Mouse (Mus musculus): ENCODE data around the gene Coq5.
A peak's percentile ranks its signal among the peaks of the same experiment; 100 is the strongest.

Gene Coq5

DNA sequence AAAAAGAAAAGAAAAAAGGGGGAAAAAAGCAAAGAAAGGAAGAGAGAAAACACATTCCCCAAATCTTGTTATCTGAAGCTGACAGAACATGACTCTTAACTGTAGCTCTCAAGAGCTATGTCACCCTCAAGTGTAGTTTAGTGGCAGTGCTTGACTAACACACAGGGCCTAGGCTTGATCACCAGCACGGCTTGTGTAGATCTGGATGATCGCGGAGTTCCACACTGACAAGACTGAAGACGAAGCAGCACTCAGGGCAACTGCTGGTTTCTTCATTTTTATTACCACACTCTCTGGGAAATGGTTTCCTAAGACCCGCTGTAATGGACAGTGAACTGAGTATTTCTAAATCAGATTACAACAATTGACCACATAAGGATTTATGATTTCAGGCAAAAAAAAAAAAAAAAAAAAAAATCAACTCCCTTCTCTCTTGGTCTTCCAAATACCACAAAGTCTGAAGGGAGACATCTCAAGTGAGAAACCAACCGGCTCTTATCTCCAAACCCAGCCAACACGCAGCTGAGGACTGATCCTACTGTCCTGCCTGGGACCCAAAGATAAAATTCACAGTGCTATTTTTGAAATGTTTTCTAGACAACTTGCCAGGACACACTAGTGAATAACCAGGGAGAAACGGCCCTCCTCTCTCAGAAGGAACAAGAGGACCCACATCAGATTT is 12.5 kb upstream of the Coq5 start:
- DNase-seq (ENCODE audit: low read depth, low spot score), result no peak

DNA sequence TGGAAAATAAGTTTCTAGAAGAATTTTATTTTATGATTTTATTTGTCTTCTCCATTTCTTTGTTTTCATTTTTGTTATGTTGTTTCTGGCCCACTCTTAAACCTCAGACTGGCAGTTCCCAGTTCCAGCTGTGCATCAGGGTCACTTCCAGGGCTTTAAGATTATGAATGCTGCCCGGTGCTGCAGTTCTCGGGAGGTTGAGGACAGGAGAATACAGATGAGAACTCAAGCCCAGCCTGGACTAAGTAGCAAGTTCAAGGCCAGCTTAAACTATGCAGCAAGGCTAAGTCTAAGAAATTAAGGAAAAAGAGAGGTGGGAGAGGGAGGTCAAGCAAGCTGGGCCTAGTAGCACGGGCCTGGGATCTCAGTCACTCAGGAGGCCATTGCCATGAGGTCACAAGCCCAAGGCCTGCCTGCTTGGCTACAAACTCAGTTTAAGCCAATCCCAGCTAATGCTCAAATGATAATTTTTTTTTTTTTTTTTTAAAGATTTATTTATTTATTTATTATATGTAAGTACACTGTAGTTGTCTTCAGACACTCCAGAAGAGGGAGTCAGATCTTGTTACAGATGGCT is 11.9 kb upstream of the Coq5 start:
- no peak for DNase-seq (ENCODE audit: low read depth, low spot score)

DNA sequence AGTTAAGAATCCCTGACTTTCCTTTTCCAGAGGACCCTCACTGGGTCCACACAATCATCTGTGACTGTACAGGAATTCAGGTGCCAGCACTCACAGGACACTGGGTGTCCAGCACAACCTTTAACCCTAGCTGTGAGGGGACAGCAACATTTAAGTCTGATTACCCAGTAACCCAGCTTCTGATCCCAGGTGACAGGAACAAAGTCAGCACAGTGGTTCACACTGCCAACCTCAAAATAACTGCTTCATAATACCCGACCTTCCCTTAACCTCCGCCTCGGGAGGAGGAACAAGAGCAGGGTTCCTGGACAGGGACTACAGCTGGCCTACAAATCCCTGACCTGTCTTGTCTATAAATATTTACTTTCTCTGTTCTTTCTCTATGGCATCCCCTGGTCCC is 11.2 kb upstream of the Coq5 start:
- no peak for DNase-seq (ENCODE audit: low read depth, low spot score)

DNA sequence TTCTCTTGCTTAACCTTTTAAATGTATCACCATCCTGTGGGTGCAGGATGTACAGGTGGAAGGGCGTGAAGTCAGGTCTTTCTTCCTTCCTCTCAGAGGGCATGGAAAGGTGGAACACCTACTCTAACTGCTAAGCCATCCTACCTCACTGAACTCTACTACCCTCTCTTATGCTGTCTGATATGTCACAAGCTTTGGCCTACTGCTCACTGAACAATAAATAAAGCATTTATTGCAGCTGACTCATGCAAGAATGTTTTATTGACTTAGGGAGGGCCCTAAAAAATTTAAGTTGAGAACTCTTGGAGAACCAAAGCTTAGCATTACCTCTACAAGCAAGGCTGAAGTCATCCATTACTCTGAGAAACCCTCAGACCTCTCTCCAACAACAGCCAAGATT is 9.5 kb upstream of the Coq5 start:
- DNase-seq (ENCODE audit: low read depth, low spot score), result no peak

- DNase-seq (ENCODE audit: low read depth, low spot score), result peak; percentile 51
These were observed 7.3 kb upstream of the Coq5 start for GRCm38 (mm10) chr5:115271931-115272811.

GRCm38 (mm10) chr5:115272812-115273548 is 6.5 kb upstream of the Coq5 start, which contains the start of gene Rnf10:
Rnf10 (minus strand) TSS chr5:115272898.
- peak; percentile 94 for DNase-seq (ENCODE audit: low read depth, low spot score)

DNA sequence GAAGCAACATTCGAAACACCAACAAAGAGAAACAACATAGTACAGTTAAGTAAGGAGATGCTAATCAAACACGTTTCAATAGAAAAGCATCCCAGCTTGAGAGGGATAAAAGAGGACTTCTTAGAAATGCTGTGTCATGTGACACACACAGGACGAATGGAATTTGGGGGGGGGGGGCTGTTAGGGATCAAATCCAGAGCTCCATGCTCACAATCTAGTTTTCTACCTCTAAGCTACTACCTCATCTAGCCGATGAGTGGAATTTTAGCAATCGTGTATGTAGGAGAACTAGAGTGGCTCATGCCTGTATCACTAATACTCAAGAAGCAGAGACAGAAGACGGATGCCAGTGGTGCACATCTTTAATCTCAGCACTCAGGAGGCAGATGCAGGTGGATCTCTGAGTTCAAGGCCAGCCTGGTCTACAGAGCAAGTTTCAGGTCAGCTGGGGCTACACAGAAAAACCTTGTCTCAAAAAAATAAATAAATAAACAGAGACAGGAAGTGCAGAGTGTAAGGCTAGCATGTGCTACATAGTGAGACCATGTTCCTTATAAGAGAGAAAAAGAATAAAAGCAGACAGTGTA is 5.8 kb upstream of the Coq5 start:
- DNase-seq (ENCODE audit: low read depth, low spot score), result no peak

GRCm38 (mm10) chr5:115274353-115274752 is 5.1 kb upstream of the Coq5 start:
- DNase-seq (ENCODE audit: low read depth, low spot score), result no peak

GRCm38 (mm10) chr5:115274771-115275170 is 4.7 kb upstream of the Coq5 start:
- no peak for DNase-seq (ENCODE audit: low read depth, low spot score)

- peak; percentile 46 for DNase-seq (ENCODE audit: low read depth, low spot score)
These were observed 3.5 kb upstream of the Coq5 start for GRCm38 (mm10) chr5:115275998-115276397.

GRCm38 (mm10) chr5:115278053-115278452 is 1.4 kb upstream of the Coq5 start:
- DNase-seq (ENCODE audit: low read depth, low spot score), result no peak

- DNase-seq (ENCODE audit: low read depth, low spot score), result no peak
These were observed 681 bp upstream of the Coq5 start for GRCm38 (mm10) chr5:115278785-115279184.

GRCm38 (mm10) chr5:115280050-115280687 is 703 bp downstream of the Coq5 start:
- peak; percentile 40 for DNase-seq (ENCODE audit: low read depth, low spot score)

- peak; percentile 31 for DNase-seq (ENCODE audit: low read depth, low spot score)
These were observed 5.3 kb downstream of the Coq5 start for GRCm38 (mm10) chr5:115284735-115285134.

DNA sequence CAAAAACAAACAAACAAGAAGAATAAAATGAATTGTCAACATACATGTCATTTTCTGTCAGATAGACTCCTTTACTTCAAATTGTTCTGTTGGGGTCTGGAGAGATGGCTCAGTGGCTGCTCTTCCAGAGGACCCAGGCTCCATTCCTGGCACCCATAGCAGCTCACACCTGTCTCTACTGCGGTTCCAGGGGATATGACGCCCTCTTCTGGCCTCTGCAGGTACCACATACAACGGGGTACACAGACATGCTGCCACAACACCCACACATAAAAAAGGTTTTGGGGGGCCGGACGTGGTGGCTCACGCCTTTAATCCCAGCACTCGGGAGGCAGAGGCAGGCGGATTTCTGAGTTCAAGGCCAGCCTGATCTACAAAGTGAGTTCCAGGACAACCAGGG is 14.7 kb downstream of the Coq5 start:
- no peak for DNase-seq (ENCODE audit: low read depth, low spot score)

GRCm38 (mm10) chr5:115296347-115296746 is 16.9 kb downstream of the Coq5 start:
- no peak for DNase-seq (ENCODE audit: low read depth, low spot score)

DNA sequence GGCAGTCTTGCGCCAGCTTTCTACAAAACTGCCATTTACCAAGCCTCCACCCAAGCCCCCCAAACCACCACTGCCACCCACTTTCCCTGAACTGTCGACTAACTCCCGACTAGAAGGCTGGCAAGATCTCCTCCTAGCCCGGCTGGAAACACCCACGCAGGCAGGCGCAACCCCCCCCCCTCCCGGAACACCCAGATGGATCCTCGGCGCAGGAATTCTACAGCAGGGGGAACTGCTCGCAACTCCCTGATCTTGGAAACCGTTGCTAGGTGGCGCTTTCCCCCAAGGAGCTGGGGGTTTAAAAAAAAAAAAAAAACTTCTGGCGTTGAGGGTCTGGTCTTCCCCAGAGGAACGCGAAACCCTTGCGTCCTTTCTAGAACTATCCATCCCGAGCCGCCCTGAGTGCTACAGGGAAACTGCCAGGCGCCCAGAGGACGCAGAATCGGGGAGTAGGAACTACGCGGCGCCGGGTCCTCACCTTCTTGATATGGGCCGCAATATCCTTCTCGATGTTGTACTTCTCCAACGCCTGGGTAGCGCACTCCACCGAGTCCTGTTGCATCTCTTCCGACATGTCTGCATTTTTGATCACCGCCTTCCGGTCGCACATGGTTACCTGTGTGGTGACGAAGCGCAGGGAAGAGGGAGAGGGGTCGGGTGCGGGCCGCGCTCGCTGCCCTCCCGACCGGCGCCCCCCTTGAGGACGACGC is 20.7 kb downstream of the Coq5 start:
- no peak for DNase-seq (ENCODE audit: low read depth, low spot score)

GRCm38 (mm10) chr5:115300792-115301614 is 21.5 kb downstream of the Coq5 start, which contains the start of gene Dynll1:
Dynll1 (minus strand) TSS chr5:115300999.
- peak; percentile 98 for DNase-seq (ENCODE audit: low read depth, low spot score)

GRCm38 (mm10) chr5:115301615-115302014 is 22.1 kb downstream of the Coq5 start:
- no peak for DNase-seq (ENCODE audit: low read depth, low spot score)
